Mouse (Mus musculus): Measurements from ENCODE around the gene Gfy.

DNA sequence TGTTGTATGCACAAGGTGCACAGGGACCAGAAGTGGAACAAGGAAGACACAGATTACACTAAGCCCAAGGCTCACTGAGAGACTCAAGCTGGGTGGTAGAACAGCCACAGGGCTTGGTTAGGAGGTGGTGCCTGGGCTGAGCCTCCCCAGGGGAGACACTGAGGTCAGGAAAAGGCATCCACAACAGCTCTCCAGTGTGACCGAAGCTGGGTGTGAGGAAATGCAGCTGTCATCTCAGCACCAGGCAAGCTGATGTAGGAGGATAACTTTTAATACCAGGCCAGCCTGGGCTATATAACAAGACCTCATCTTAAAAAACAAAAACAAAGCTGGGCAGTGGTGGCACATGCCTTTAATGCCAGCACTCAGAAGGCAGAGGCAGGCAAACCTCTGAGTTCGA lies 11.8 kb upstream of the Gfy start:
- no peak for TF ChIP-seq POLR2A (IDR thresholded peaks at IDR 0.05; ENCODE audit: low read depth, low read length)
- no peak for TF ChIP-seq CTCF (IDR thresholded peaks at IDR 0.05; ENCODE audit: extremely low read depth, insufficient read depth, insufficient read length, insufficient replicate concordance)

Data from spleen, adult 2 months (tissue).